In genomic region chr2:170343133-170343818, GRCm38 (mm10) we compare ENCODE assay signal across 8 mouse cellular contexts.
DNase-seq lines count a peak whose midpoint lies in the region; TF ChIP-seq lines count a peak whose summit lies in the region.

No protein-coding gene starts in this region.

- peak; percentile 70 for DNase-seq in 3134 (ENCODE audit: extremely low read depth, insufficient read length, low spot score)
- DNase-seq in embryo, embryonic 10.5 days (ENCODE audit: low spot score) = peak; percentile 92
- DNase-seq in heart, postnatal 10 days = peak; percentile 84 to 90
- DNase-seq in layer of hippocampus, adult 2 months (ENCODE audit: low spot score in 2 of 2) = peak in 1 of 2 experiments; percentile 45
- no peak for DNase-seq in cerebellum, adult 9-11 months

- H3K79me2 ChIP-seq in macrophage (ENCODE audit: inconsistent target) = no peaks in the 10 kb centered on the region

- H3K4me1 ChIP-seq in ES-Bruce4 (ENCODE audit: control insufficient read depth, insufficient read depth, low read length) = peaks cover 4% of the 10 kb centered on the region
- peaks cover 25% of the 10 kb centered on the region for H3K4me1 ChIP-seq in small intestine, adult 2 months (ENCODE audit: control insufficient read depth, insufficient read depth, insufficient read length, low read length)

- H3K4me3 ChIP-seq in ES-Bruce4 (ENCODE audit: low read depth, low read length) (0 out of 2 replicates have a peak overlapping the region, but pooled peaks have one; percentile 23), macrophage (ENCODE audit: inconsistent target) (no peak overlapping the region)
- H3K4me3 ChIP-seq in layer of hippocampus, adult 2 months = no peak overlapping the region
- H3K4me3 ChIP-seq in small intestine, adult 2 months (ENCODE audit: low read depth, low read length) = no peak overlapping the region

- WGBS in macrophage (ENCODE audit: missing documents) = 13% methylated on average over 17 of the region's 17 CpGs
- 8% methylated on average over 17 of the region's 17 CpGs for WGBS in small intestine, adult 2 months

- peak; percentile 66 for TF ChIP-seq CTCF in ES-Bruce4 (IDR thresholded peaks at IDR 0.05; ENCODE audit: low read depth, low read length)
- TF ChIP-seq CTCF in layer of hippocampus, adult 2 months (conservative IDR thresholded peaks at IDR 0.05) = peak; percentile 68
- peak; percentile 77; the same call in 1 of the 2 replicates for TF ChIP-seq CTCF in small intestine, adult 2 months (IDR thresholded peaks at IDR 0.05; ENCODE audit: extremely low read depth, insufficient read length, insufficient replicate concordance, low read depth, low read length)

- H3K36me3 ChIP-seq in ES-Bruce4 (ENCODE audit: control insufficient read depth, insufficient read depth, low read length, poor library complexity, severe bottlenecking) (no peaks in the 10 kb centered on the region), macrophage (ENCODE audit: inconsistent target) (no peaks in the 10 kb centered on the region)
- H3K36me3 ChIP-seq in small intestine, adult 2 months (ENCODE audit: control insufficient read depth, insufficient read depth, low read length) = no peaks in the 10 kb centered on the region

- H3K27ac ChIP-seq in ES-Bruce4 (ENCODE audit: insufficient read depth, low read length) (no peak overlapping the region), macrophage (peak overlapping the region; percentile 65)
- H3K27ac ChIP-seq in layer of hippocampus, adult 2 months = peak overlapping the region; percentile 76
- H3K27ac ChIP-seq in small intestine, adult 2 months (ENCODE audit: insufficient read depth, low read depth, low read length) = peak overlapping the region; percentile 90

- no peak for TF ChIP-seq EP300 in ES-Bruce4 (IDR thresholded peaks at IDR 0.05; ENCODE audit: insufficient read depth, low read depth, low read length)

- intact Hi-C loops in heart, postnatal 10 days (cut with DNase I) = loop anchor here (5.0 kb wide), 1 partner anchor 121 kb away; no protein-coding TSS in a partner anchor

- TF ChIP-seq POLR2A in ES-Bruce4 (IDR thresholded peaks at IDR 0.05; ENCODE audit: insufficient read depth, low read length) = no peak
- no peak for TF ChIP-seq POLR2A in small intestine, adult 2 months (IDR thresholded peaks at IDR 0.05; ENCODE audit: low read depth, low read length)

- no peaks in the 10 kb centered on the region for H3K9me3 ChIP-seq in ES-Bruce4 (replicated peaks; ENCODE audit: control insufficient read depth, insufficient read depth, low read length, poor library complexity, severe bottlenecking)

- peak overlapping the region; percentile 57 for H3K9ac ChIP-seq in ES-Bruce4 (ENCODE audit: low read depth, poor library complexity, severe bottlenecking)

- no peaks in the 10 kb centered on the region for H3K27me3 ChIP-seq in ES-Bruce4 (ENCODE audit: control insufficient read depth, insufficient read depth, low read length, poor library complexity, severe bottlenecking)
- H3K27me3 ChIP-seq in small intestine, adult 2 months (ENCODE audit: control insufficient read depth, insufficient read depth, low read length) = no peaks in the 10 kb centered on the region
